Mouse (Mus musculus) forebrain, postnatal 0 days (tissue): ENCODE results near the gene Cops2. TPM values are rescaled to one million over a fixed set of nuclear protein-coding genes. Genes with fewer than 3 reads are reported as not detected.

Experiments used
- ATAC-seq: fragments of 200-750 bp; cut with Nextera tagmentation; 2 replicates; pipeline ENCODE4 v1.8.0; 2017; ENCODE audit warnings: mild to moderate bottlenecking, moderate library complexity
- DNase-seq: peaks from one replicate; pipeline ENCODE4 v3.0.0-alpha.2; 2015
- H3K27ac ChIP-seq: fragments of 300-500 bp; sonication (generic); 2 replicates; pipeline ENCODE4 v1.5.1; 2014; ENCODE audit warnings: low read depth, mild to moderate bottlenecking, antibody characterized with exemption, low read length, moderate library complexity, mixed read lengths
- H3K27me3 ChIP-seq: fragments of 300-500 bp; sonication (generic); 2 replicates; pipeline ENCODE4 v1.6.1; 2014; ENCODE audit warnings: mild to moderate bottlenecking, low read length, mixed read lengths; ENCODE audit not compliant: insufficient read depth
- H3K36me3 ChIP-seq: fragments of 300-500 bp; sonication (generic); 2 replicates; pipeline ENCODE4 v1.6.1; 2014; ENCODE audit warnings: mild to moderate bottlenecking, moderate library complexity; ENCODE audit not compliant: insufficient read depth
- H3K4me1 ChIP-seq: fragments of 300-500 bp; sonication (generic); 2 replicates; pipeline ENCODE4 v1.6.1; 2014; ENCODE audit warnings: antibody characterized with exemption; ENCODE audit not compliant: insufficient read depth
- H3K4me2 ChIP-seq: fragments of 300-500 bp; sonication (generic); 2 replicates; pipeline ENCODE4 v1.6.1; 2014; ENCODE audit warnings: low read depth, mild to moderate bottlenecking, moderate library complexity
- H3K4me3 ChIP-seq: fragments of 300-500 bp; sonication (generic); 2 replicates; pipeline ENCODE4 v1.5.1; 2014; ENCODE audit warnings: low read depth, low read length, mixed read lengths
- H3K9ac ChIP-seq: fragments of 300-500 bp; sonication (generic); 2 replicates; pipeline ENCODE4 v1.6.1; 2014; ENCODE audit warnings: mild to moderate bottlenecking
- H3K9me3 ChIP-seq: fragments of 300-500 bp; sonication (generic); 2 replicates; pipeline ENCODE4 v1.6.1; 2016; ENCODE audit warnings: low read length
- CTCF ChIP-seq: sonication (generic); IDR thresholded peaks from 2 replicates; pipeline ENCODE4 v1.5.1; 2016; ENCODE audit warnings: antibody characterized with exemption, control low read depth, low read depth
- WGBS: fragments of 180-500 bp; shearing (Covaris S2); extraction: QIAGEN DNeasy Blood & Tissue Kit; methylation state at CpG from one replicate; pipeline ENCODE4 v1.1.7; 2014; 5-methylcytosine and 5-hydroxymethylcytosine counted together
- polyA plus RNA-seq: library from polyadenylated mRNA; unstranded; fragments of >200 nt; fragmentation: Nextera tagmentation; extraction: Ambion mirVana; gene quantifications from 2 replicates; pipeline ENCODE4 v1.2.1, GENCODE M21; 2015
- total RNA-seq: library from RNA; depleted of rRNA; stranded (reverse); fragments of >200 nt; gene quantifications from 2 replicates; pipeline ENCODE4 v1.2.3, GENCODE M21; 2014

Gene Cops2
- total and polyA plus RNA-seq, 2 experiments from 2014 or later: 56.8 to 92.8 TPM

DNA sequence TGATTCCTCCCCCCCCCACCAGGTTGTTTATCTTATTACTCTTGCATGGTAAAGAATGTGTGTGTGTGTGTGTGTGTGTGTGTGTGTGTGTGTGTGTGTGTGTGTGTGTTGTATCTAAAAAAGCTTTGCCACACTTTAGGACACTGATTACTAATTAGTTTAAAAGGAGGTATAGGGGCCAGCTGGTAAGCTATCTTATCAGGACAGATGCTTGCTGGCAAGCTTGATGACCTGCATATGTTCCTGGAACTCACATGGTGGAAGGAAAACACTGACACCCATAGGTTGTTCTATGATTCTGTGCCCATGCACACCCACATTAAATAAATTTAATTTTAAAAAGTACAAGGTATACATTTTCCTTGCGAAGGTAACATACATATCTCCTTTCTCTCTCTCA, 5.6 kb upstream of the Cops2 start:
- 89% methylated on average over 1 of the region's 1 CpGs for WGBS
- Histone ChIP-seq H3K9ac (no peak overlapping the region), H3K36me3 (no peaks in the 10 kb centered on the region), H3K9me3 (no peaks in the 10 kb centered on the region), H3K4me2 (no peak overlapping the region), H3K27ac (no peak overlapping the region), H3K4me1 (0 out of 2 replicates have a peak, but pooled peaks cover 3% of the 10 kb centered on the region), H3K4me3 (no peak overlapping the region), H3K27me3 (no peaks in the 10 kb centered on the region)
- ATAC-seq (no peak), DNase-seq (no peak)
- TF ChIP-seq CTCF: no peak

DNA sequence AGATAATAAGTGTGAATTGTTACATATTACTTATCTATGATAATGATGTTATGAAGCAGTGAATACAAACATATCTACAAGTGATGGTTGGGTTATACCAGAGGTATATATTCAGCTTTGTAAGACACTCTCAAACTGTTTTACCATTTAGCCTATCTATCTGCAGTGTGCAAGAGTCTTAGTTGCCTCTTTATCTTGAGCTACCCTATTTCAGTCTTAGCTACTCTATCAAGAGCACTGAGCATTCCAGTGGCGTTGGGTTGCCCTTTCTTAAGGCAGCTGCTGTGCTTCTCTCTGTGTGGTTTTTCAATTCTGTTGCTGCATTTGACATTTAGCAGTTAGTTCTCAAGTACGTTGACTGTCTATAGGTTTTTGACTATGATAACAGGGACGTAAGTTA, 4.9 kb upstream of the Cops2 start:
- ATAC-seq: no peak
- Histone ChIP-seq H3K4me2 (no peak overlapping the region), H3K9me3 (no peaks in the 10 kb centered on the region), H3K4me1 (0 out of 2 replicates have a peak, but pooled peaks cover 3% of the 10 kb centered on the region), H3K4me3 (no peak overlapping the region), H3K36me3 (no peaks in the 10 kb centered on the region), H3K9ac (no peak overlapping the region), H3K27ac (no peak overlapping the region), H3K27me3 (no peaks in the 10 kb centered on the region)
- TF ChIP-seq CTCF: no peak
- 87% methylated on average over 3 of the region's 3 CpGs for WGBS
- DNase-seq: no peak

DNA sequence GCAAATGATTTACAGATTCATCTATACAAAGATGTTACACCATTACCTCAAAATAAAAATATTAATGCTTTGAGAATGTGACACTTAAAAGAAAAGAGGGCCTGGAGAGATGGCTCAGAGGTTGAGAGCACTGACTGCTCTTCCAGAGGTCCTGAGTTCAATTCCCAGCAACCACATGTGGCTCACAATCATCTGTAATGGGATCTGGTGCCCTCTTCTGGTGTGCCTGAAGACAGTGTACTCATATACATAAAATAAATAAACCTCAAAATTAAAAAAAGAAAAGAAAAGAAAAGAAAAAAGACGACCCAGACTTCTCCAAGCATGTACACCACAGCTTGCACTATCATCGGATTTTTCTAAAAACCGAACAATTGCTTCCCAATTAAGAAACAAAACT, 1.2 kb downstream of the Cops2 start:
- H3K4me3 ChIP-seq: peak overlapping the region; percentile 97
- H3K36me3 ChIP-seq: no peaks in the 10 kb centered on the region
- no peak for TF ChIP-seq CTCF
- H3K9me3 ChIP-seq: no peaks in the 10 kb centered on the region
- DNase-seq (no peak), ATAC-seq (no peak)
- WGBS: 47% methylated on average over 3 of the region's 3 CpGs
- H3K4me2 ChIP-seq: peak overlapping the region; percentile 74
- H3K27ac ChIP-seq: no peak overlapping the region
- no peaks in the 10 kb centered on the region for H3K27me3 ChIP-seq
- peak overlapping the region; percentile 100; the same call in 1 of the 2 replicates for H3K9ac ChIP-seq
- 0 out of 2 replicates have a peak, but pooled peaks cover 3% of the 10 kb centered on the region for H3K4me1 ChIP-seq

DNA sequence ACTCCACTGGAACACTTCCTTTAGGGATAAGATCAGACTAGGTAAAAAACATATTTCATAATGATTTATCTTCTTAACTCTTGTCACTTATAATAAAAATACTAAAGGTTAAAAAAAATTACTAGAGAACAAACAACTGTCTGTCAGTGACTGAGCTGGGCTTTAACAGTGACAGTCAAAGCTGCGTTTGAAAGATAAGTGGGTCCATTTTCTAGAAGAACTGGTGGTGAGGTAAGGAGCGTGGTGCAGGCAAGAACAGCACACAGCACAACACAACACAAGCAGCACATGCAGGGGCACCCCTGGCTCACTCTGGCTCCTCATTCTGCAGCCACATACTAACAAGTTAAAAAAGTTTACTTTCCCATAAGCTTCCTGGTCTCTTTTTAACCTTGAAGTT, 7.7 kb downstream of the Cops2 start:
- 84% methylated on average over 2 of the region's 2 CpGs for WGBS
- Histone ChIP-seq H3K9me3 (no peaks in the 10 kb centered on the region), H3K36me3 (peaks cover 12% of the 10 kb centered on the region), H3K9ac (no peak overlapping the region), H3K4me3 (no peak overlapping the region), H3K27me3 (no peaks in the 10 kb centered on the region), H3K4me2 (no peak overlapping the region), H3K27ac (no peak overlapping the region), H3K4me1 (no peaks in the 10 kb centered on the region)
- DNase-seq (no peak), ATAC-seq (no peak)
- TF ChIP-seq CTCF: no peak

GRCm38 (mm10) chr2:125838708-125839284, 20.1 kb downstream of the Cops2 start:
- no peak for ATAC-seq
- TF ChIP-seq CTCF: no peak
- Histone ChIP-seq H3K36me3 (peaks cover 48% of the 10 kb centered on the region), H3K4me2 (no peak overlapping the region), H3K4me1 (no peaks in the 10 kb centered on the region), H3K4me3 (no peak overlapping the region), H3K27me3 (no peaks in the 10 kb centered on the region), H3K27ac (no peak overlapping the region), H3K9me3 (no peaks in the 10 kb centered on the region), H3K9ac (no peak overlapping the region)
- 83% methylated on average over 2 of the region's 2 CpGs for WGBS
- no peak for DNase-seq

GRCm38 (mm10) chr2:125838091-125838490, 20.8 kb downstream of the Cops2 start:
- H3K4me3 ChIP-seq: no peak overlapping the region
- H3K4me2 ChIP-seq: no peak overlapping the region
- H3K4me1 ChIP-seq: no peaks in the 10 kb centered on the region
- no peak overlapping the region for H3K9ac ChIP-seq
- 93% methylated on average over 7 of the region's 7 CpGs for WGBS
- H3K9me3 ChIP-seq: no peaks in the 10 kb centered on the region
- H3K36me3 ChIP-seq: peaks cover 50% of the 10 kb centered on the region
- no peaks in the 10 kb centered on the region for H3K27me3 ChIP-seq
- DNase-seq: no peak
- no peak overlapping the region for H3K27ac ChIP-seq
- no peak for TF ChIP-seq CTCF
- no peak for ATAC-seq

- Histone ChIP-seq H3K36me3 (peaks cover 33% of the 10 kb centered on the region), H3K9ac (no peak overlapping the region), H3K9me3 (no peaks in the 10 kb centered on the region), H3K4me1 (no peaks in the 10 kb centered on the region), H3K4me3 (no peak overlapping the region), H3K27ac (no peak overlapping the region), H3K4me2 (no peak overlapping the region), H3K27me3 (no peaks in the 10 kb centered on the region)
- 91% methylated on average over 2 of the region's 2 CpGs for WGBS
- ATAC-seq (no peak; the same call in 1 of the 2 replicates), DNase-seq (no peak)
- TF ChIP-seq CTCF: no peak
Observed at GRCm38 (mm10) chr2:125829924-125830323, 29.0 kb downstream of the Cops2 start.
